In genomic region chr5:122093734-122094133, GRCm38 (mm10) we compare ENCODE assay signal across 30 mouse cellular contexts. TPM values are rescaled to one million over a fixed set of nuclear protein-coding genes. Genes with fewer than 3 reads are reported as not detected.
DNase-seq lines count a peak whose midpoint lies in the region; ATAC-seq and TF ChIP-seq lines count a peak whose summit lies in the region.
"Had no signal": no experiment of that assay in that cellular context is flagged by ENCODE, and none has a peak within 500 bp of the region (broad histone marks: within the 10 kb centered on the region; RNA-seq: fewer than 3 reads in every experiment).

No protein-coding gene starts in this region.

- no peak for TF ChIP-seq CTCF in heart, postnatal 0 days (IDR thresholded peaks at IDR 0.05; ENCODE audit: low read depth)

- WGBS in heart, embryonic 10.5 days = 51% methylated on average over 14 of the region's 14 CpGs
- WGBS in heart, embryonic 13.5 days = 40% methylated on average over 14 of the region's 14 CpGs
- WGBS in heart, embryonic 14.5 days = 29% methylated on average over 14 of the region's 14 CpGs
- WGBS in heart, postnatal 0 days = 33% methylated on average over 14 of the region's 14 CpGs
- WGBS in intestine, embryonic 16.5 days = 83% methylated on average over 14 of the region's 14 CpGs

- peak overlapping the region; percentile 48 for H3K4me3 ChIP-seq in heart, embryonic 10.5 days
- H3K4me3 ChIP-seq in heart, embryonic 13.5 days = peak overlapping the region; percentile 51
- H3K4me3 ChIP-seq in heart, embryonic 14.5 days (ENCODE audit: control insufficient read depth in 1 of 2, insufficient read depth in 1 of 2, low read depth in 1 of 2, low read length in 2 of 2) = peak overlapping the region; percentile 46 to 65
- H3K4me3 ChIP-seq in heart, postnatal 0 days (ENCODE audit: low read depth, low read length) = peak overlapping the region; percentile 41
- no peak overlapping the region for H3K4me3 ChIP-seq in intestine, embryonic 16.5 days (ENCODE audit: low read length)
- H3K4me3 ChIP-seq: embryonic facial prominence, embryonic 12.5 days; embryonic facial prominence, embryonic 15.5 days; gastrocnemius, adult 2 months; hindbrain, embryonic 15.5 days had no signal

- 0 out of 2 replicates have a peak, but pooled peaks cover 2% of the 10 kb centered on the region for H3K36me3 ChIP-seq in heart, embryonic 10.5 days
- no peaks in the 10 kb centered on the region; the same call in 1 of the 2 replicates for H3K36me3 ChIP-seq in heart, embryonic 13.5 days
- H3K36me3 ChIP-seq in heart, embryonic 14.5 days (ENCODE audit: control insufficient read depth, insufficient read depth, low read length) = no peaks in the 10 kb centered on the region
- peaks cover 10% of the 10 kb centered on the region; the same call in 1 of the 2 replicates for H3K36me3 ChIP-seq in heart, postnatal 0 days (replicated peaks; ENCODE audit: control insufficient read depth, insufficient read depth, low read length)
- no peaks in the 10 kb centered on the region for H3K36me3 ChIP-seq in intestine, embryonic 16.5 days (ENCODE audit: control insufficient read depth, insufficient read depth, low read length)
- H3K36me3 ChIP-seq: embryonic facial prominence, embryonic 12.5 days; embryonic facial prominence, embryonic 15.5 days; hindbrain, embryonic 15.5 days had no signal

- no peaks in the 10 kb centered on the region for H3K27me3 ChIP-seq in heart, embryonic 10.5 days (ENCODE audit: insufficient read depth, poor library complexity, severe bottlenecking)
- no peaks in the 10 kb centered on the region for H3K27me3 ChIP-seq in heart, embryonic 13.5 days (replicated peaks)
- H3K27me3 ChIP-seq in heart, embryonic 14.5 days (ENCODE audit: control insufficient read depth, insufficient read depth, low read length) = no peaks in the 10 kb centered on the region
- H3K27me3 ChIP-seq in heart, postnatal 0 days (ENCODE audit: control insufficient read depth, insufficient read depth, low read length) = no peaks in the 10 kb centered on the region
- no peaks in the 10 kb centered on the region for H3K27me3 ChIP-seq in intestine, embryonic 16.5 days (replicated peaks; ENCODE audit: control insufficient read depth, insufficient read depth, low read length)
- H3K27me3 ChIP-seq: embryonic facial prominence, embryonic 12.5 days; embryonic facial prominence, embryonic 15.5 days; hindbrain, embryonic 15.5 days had no signal

- H3K9me3 ChIP-seq in heart, embryonic 10.5 days = no peaks in the 10 kb centered on the region
- peaks cover 5% of the 10 kb centered on the region; the same call in 1 of the 2 replicates for H3K9me3 ChIP-seq in heart, embryonic 13.5 days
- 0 out of 2 replicates have a peak, but pooled peaks cover 3% of the 10 kb centered on the region for H3K9me3 ChIP-seq in heart, embryonic 14.5 days (ENCODE audit: control insufficient read depth, low read length)
- H3K9me3 ChIP-seq in heart, postnatal 0 days (replicated peaks; ENCODE audit: control insufficient read depth, low read length) = no peaks in the 10 kb centered on the region
- H3K9me3 ChIP-seq in intestine, embryonic 16.5 days (ENCODE audit: control insufficient read depth, low read length) = no peaks in the 10 kb centered on the region
- H3K9me3 ChIP-seq: embryonic facial prominence, embryonic 12.5 days; embryonic facial prominence, embryonic 15.5 days; hindbrain, embryonic 15.5 days had no signal

- TF ChIP-seq EP300 in heart, postnatal 0 days (IDR thresholded peaks at IDR 0.05; ENCODE audit: low read depth) = no peak

- peak overlapping the region; percentile 81 for H3K9ac ChIP-seq in heart, embryonic 13.5 days
- H3K9ac ChIP-seq in heart, embryonic 14.5 days (ENCODE audit: low read length) = peak overlapping the region; percentile 81
- H3K9ac ChIP-seq in heart, postnatal 0 days (replicated peaks; ENCODE audit: low read depth, low read length) = peak overlapping the region; percentile 67
- no peak overlapping the region for H3K9ac ChIP-seq in intestine, embryonic 16.5 days (ENCODE audit: low read depth, low read length)
- H3K9ac ChIP-seq: embryonic facial prominence, embryonic 12.5 days; embryonic facial prominence, embryonic 15.5 days; forebrain, postnatal 0 days; hindbrain, embryonic 15.5 days had no signal

- peak; percentile 75 for DNase-seq in heart, embryonic 10.5 days (ENCODE audit: low spot score)
- no peak for DNase-seq in heart, postnatal 36 days
- DNase-seq in heart, postnatal 0 days (ENCODE audit: low spot score) = peak; percentile 49
- no peak for DNase-seq in right cerebral cortex, postnatal 14 days
- no peak for DNase-seq in right cerebral cortex, postnatal 4 days
- DNase-seq: adrenal gland, adult 2 months; adrenal gland, postnatal 14 days; cerebellum, adult 11 months; cerebellum, adult 2 months; cerebellum, adult 9-11 months; cerebellum, postnatal 25 days; forebrain, postnatal 0 days; gastrocnemius, adult 2 months; gastrocnemius, postnatal 14 days; kidney, adult 11 months; kidney, adult 8-10 months had no signal

- peaks cover 42% of the 10 kb centered on the region for H3K4me1 ChIP-seq in heart, embryonic 10.5 days
- H3K4me1 ChIP-seq in heart, embryonic 13.5 days = peaks cover 37% of the 10 kb centered on the region
- peaks cover 31% of the 10 kb centered on the region in 2 experiments for H3K4me1 ChIP-seq in heart, embryonic 14.5 days (ENCODE audit: control insufficient read depth in 2 of 2, insufficient read depth in 2 of 2, low read length in 2 of 2)
- H3K4me1 ChIP-seq in heart, postnatal 0 days (ENCODE audit: control insufficient read depth, insufficient read depth) = peaks cover 8% of the 10 kb centered on the region
- H3K4me1 ChIP-seq in intestine, embryonic 16.5 days (ENCODE audit: control insufficient read depth, insufficient read depth, low read length) = no peaks in the 10 kb centered on the region
- H3K4me1 ChIP-seq: embryonic facial prominence, embryonic 12.5 days; embryonic facial prominence, embryonic 15.5 days; hindbrain, embryonic 15.5 days had no signal

- peak overlapping the region; percentile 67 for H3K4me2 ChIP-seq in heart, embryonic 13.5 days
- peak overlapping the region; percentile 70 for H3K4me2 ChIP-seq in heart, embryonic 14.5 days (ENCODE audit: low read length)
- H3K4me2 ChIP-seq in heart, postnatal 0 days (ENCODE audit: low read depth, low read length) = peak overlapping the region; percentile 57
- no peak overlapping the region for H3K4me2 ChIP-seq in intestine, embryonic 16.5 days (ENCODE audit: low read depth, low read length)
- H3K4me2 ChIP-seq: embryonic facial prominence, embryonic 12.5 days; embryonic facial prominence, embryonic 15.5 days; hindbrain, embryonic 15.5 days had no signal

- intact Hi-C loops in heart, postnatal 36 days (cut with DNase I) = no loop called here

- ATAC-seq in heart, embryonic 13.5 days (ENCODE audit: extremely low read depth, insufficient number of reproducible peaks, low FRiP score, low TSS enrichment) = no peak
- ATAC-seq in heart, embryonic 14.5 days (ENCODE audit: insufficient number of reproducible peaks, insufficient read depth, low FRiP score, low read depth) = no peak
- ATAC-seq in heart, postnatal 0 days (ENCODE audit: insufficient read depth, low read depth) = no peak
- no peak for ATAC-seq in intestine, embryonic 16.5 days
- ATAC-seq: CD4-positive, CD25-positive, alpha-beta regulatory T cell, adult 4 months; forebrain, embryonic 14.5 days; forebrain, postnatal 0 days had no signal

- peak overlapping the region; percentile 88 for H3K27ac ChIP-seq in heart, embryonic 10.5 days
- peak overlapping the region; percentile 91 for H3K27ac ChIP-seq in heart, embryonic 13.5 days (replicated peaks)
- peak overlapping the region; percentile 96 to 99 for H3K27ac ChIP-seq in heart, embryonic 14.5 days (replicated peaks in 1 of 2; ENCODE audit: control insufficient read depth in 1 of 2, insufficient read depth in 1 of 2, low read depth in 2 of 2, low read length in 2 of 2)
- peak overlapping the region; percentile 93 for H3K27ac ChIP-seq in heart, postnatal 0 days (ENCODE audit: low read depth)
- no peak overlapping the region for H3K27ac ChIP-seq in intestine, embryonic 16.5 days (ENCODE audit: low read length)
- H3K27ac ChIP-seq: embryonic facial prominence, embryonic 12.5 days; embryonic facial prominence, embryonic 15.5 days; gastrocnemius, adult 2 months; hindbrain, embryonic 15.5 days had no signal

RNA-seq across cellular contexts. Expression of gene Myl2, which starts 7.0 kb away (rescaled TPM):
- 3,021 and 6,084 TPM in 2 replicates for polyA plus RNA-seq in heart, embryonic 10.5 days (2016; fragmentation: Nextera tagmentation; extraction: Ambion mirVana)
- over 10,000 TPM; 18,107 to 20,333 TPM for total RNA-seq in heart, postnatal 36 days (2021)
- polyA plus RNA-seq in heart, embryonic 13.5 days (2015; fragmentation: Nextera tagmentation; extraction: Ambion mirVana) = 7,724 and 9,145 TPM in 2 replicates
- polyA plus RNA-seq in heart, embryonic 14.5 days (2014; fragmentation: Nextera tagmentation; extraction: Ambion mirVana) = 10,198 and 10,957 TPM in 2 replicates
- total RNA-seq in heart, postnatal 0 days (2014; rRNA removed; ENCODE audit: low replicate concordance) = 7,568 and 8,637 TPM in 2 replicates
- polyA plus RNA-seq in heart, postnatal 0 days (2015; fragmentation: Nextera tagmentation; extraction: Ambion mirVana) = 15,488 and 15,525 TPM in 2 replicates
- 0.87 and 1.9 TPM in 2 replicates for polyA plus RNA-seq in intestine, embryonic 16.5 days (2015; fragmentation: Nextera tagmentation; extraction: Ambion mirVana)
- total RNA-seq: adrenal gland, adult 2 months; adrenal gland, postnatal 14 days; common myeloid progenitor, adult 5-6 weeks had no signal
- polyA plus RNA-seq: adrenal gland, adult 2 months; C2C12; CD4-positive, CD25-positive, alpha-beta regulatory T cell, adult 4 months; forebrain, embryonic 11.5 days; intestine, embryonic 14.5 days had no signal

RNA-seq across cellular contexts. Expression of gene Cux2, which starts 43.8 kb away (rescaled TPM):
- polyA plus RNA-seq in heart, embryonic 10.5 days (2016; fragmentation: Nextera tagmentation; extraction: Ambion mirVana) = 6.6 and 8.0 TPM in 2 replicates
- 10 to 100 TPM; 21.6 to 26.8 TPM for total RNA-seq in heart, postnatal 36 days (2021)
- 4.5 and 4.8 TPM in 2 replicates for polyA plus RNA-seq in heart, embryonic 13.5 days (2015; fragmentation: Nextera tagmentation; extraction: Ambion mirVana)
- 6.4 and 7.9 TPM in 2 replicates for polyA plus RNA-seq in heart, embryonic 14.5 days (2014; fragmentation: Nextera tagmentation; extraction: Ambion mirVana)
- total RNA-seq in heart, postnatal 0 days (2014; rRNA removed; ENCODE audit: low replicate concordance) = 3.3 and 9.5 TPM in 2 replicates
- polyA plus RNA-seq in heart, postnatal 0 days (2015; fragmentation: Nextera tagmentation; extraction: Ambion mirVana) = 1.3 and 1.4 TPM in 2 replicates
- polyA plus RNA-seq in intestine, embryonic 16.5 days (2015; fragmentation: Nextera tagmentation; extraction: Ambion mirVana) = 4.3 and 4.8 TPM in 2 replicates
- total RNA-seq: common myeloid progenitor, adult 5-6 weeks had no signal

RNA-seq across cellular contexts. Expression of gene Ccdc63, which starts 46.9 kb away (rescaled TPM):
- polyA plus RNA-seq in heart, embryonic 10.5 days (2016; fragmentation: Nextera tagmentation; extraction: Ambion mirVana) = 0.20 and 0.39 TPM in 2 replicates
- total RNA-seq in heart, postnatal 36 days (2021) = not detected
- polyA plus RNA-seq in heart, embryonic 13.5 days (2015; fragmentation: Nextera tagmentation; extraction: Ambion mirVana) = 0.36 TPM in 1 of 2 replicates, not detected in the other
- 0.85 TPM in 1 of 2 replicates, not detected in the other for polyA plus RNA-seq in heart, embryonic 14.5 days (2014; fragmentation: Nextera tagmentation; extraction: Ambion mirVana)
- not detected in 2 replicates for total RNA-seq in heart, postnatal 0 days (2014; rRNA removed; ENCODE audit: low replicate concordance)
- polyA plus RNA-seq in heart, postnatal 0 days (2015; fragmentation: Nextera tagmentation; extraction: Ambion mirVana) = 0.26 and 0.27 TPM in 2 replicates
- not detected in 2 replicates for polyA plus RNA-seq in intestine, embryonic 16.5 days (2015; fragmentation: Nextera tagmentation; extraction: Ambion mirVana)
- total RNA-seq: adrenal gland, adult 2 months; adrenal gland, postnatal 14 days; gastrocnemius, adult 2 months; gastrocnemius, postnatal 14 days; heart, adult 18-20 months had no signal
- polyA plus RNA-seq: adrenal gland, adult 2 months; C2C12; embryonic facial prominence, embryonic 12.5 days; forebrain, embryonic 11.5 days; forebrain, embryonic 14.5 days; hindbrain, embryonic 11.5 days; hindbrain, embryonic 15.5 days; intestine, embryonic 14.5 days had no signal

Comparison
In these comparisons a context has a peak if more than half of its experiments do, and no peak if none do; other contexts are left out.
1. DNase-seq: peak in heart, embryonic 10.5 days (single experiment) and heart, postnatal 0 days (single experiment); none in heart, postnatal 36 days (0 of 2), right cerebral cortex, postnatal 14 days (single experiment) and right cerebral cortex, postnatal 4 days (single experiment).
2. RNA of gene Myl2, which starts 7.0 kb away (polyA plus RNA-seq): 15,488 to 15,525 TPM in heart, postnatal 0 days, 10,198 to 10,957 TPM in heart, embryonic 14.5 days, 7,724 to 9,145 TPM in heart, embryonic 13.5 days and 3,021 to 6,084 TPM in heart, embryonic 10.5 days; 0.87 to 1.9 TPM in intestine, embryonic 16.5 days; every median in the first group is over 1,000 times any median in the second.